Mouse (Mus musculus): ENCODE measurements at regions not wholly inside any gene's neighbourhood (a gene's known extent, or its start where the extent isn't known, plus 50 kb on each side); places are given as distances from the start of the nearest gene placed in this dataset.

DNA sequence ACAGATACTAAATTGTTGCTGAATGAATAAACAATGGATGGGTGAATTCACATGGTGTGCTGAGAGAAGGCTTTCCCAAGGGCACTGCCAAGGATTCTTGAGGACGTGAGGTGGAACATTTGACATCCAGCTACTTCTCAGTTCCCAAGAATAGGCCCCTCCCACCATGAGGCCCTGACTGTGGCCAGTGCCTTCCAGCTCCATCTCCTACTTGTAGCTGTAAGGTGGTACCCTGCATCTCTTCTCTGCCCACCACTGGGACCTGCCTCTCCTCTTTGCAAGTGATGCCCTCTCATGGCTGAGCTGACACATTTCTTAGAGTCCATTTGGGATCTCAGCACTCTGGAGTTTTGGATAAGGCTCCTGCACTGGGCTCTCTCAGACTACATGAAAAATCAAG is 56.3 kb upstream of the Gm11983 start:
- ATAC-seq (ENCODE audit: insufficient read depth, low FRiP score, low TSS enrichment), result no peak
- DNase-seq (ENCODE audit: low spot score), result no peak
- WGBS, result 78% methylated on average over 1 of the region's 1 CpGs
- H3K4me1 ChIP-seq (ENCODE audit: control insufficient read depth, insufficient read depth, low read length), result no peaks in the 10 kb centered on the region
- H3K9me3 ChIP-seq (ENCODE audit: control insufficient read depth, low read length), result no peaks in the 10 kb centered on the region
- H3K27me3 ChIP-seq (ENCODE audit: control insufficient read depth, insufficient read depth, low read length), result no peaks in the 10 kb centered on the region
- no peak overlapping the region for H3K4me3 ChIP-seq (ENCODE audit: low read depth, low read length)
- H3K9ac ChIP-seq (ENCODE audit: low read length), result no peak overlapping the region
- no peak overlapping the region for H3K27ac ChIP-seq (ENCODE audit: low read depth, low read length)
- no peak overlapping the region for H3K4me2 ChIP-seq (ENCODE audit: low read depth)
- H3K36me3 ChIP-seq (ENCODE audit: control insufficient read depth, insufficient read depth, low read length), result no peaks in the 10 kb centered on the region

DNA sequence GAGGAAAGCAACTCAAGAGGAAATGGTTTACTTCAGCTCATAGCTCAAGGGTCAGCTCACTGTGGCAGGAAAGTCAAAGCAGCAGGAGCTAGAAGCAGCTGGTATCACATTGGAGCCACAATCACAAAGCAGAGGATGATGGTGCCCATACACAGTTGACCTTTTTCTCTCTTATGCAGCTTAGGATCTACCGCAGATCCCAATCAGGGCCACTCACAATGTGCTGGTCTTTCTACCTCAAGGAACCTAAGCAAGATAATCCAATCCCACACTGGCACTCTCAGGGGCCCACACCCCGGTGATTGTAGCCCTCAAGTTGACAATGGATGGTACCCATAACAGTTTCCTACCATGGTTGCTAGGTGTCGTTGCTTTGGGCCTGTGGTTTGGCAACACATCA is 55.6 kb upstream of the Gm11983 start:
- ATAC-seq (ENCODE audit: insufficient read depth, low FRiP score, low TSS enrichment), result no peak
- WGBS, result 94% methylated on average over 3 of the region's 3 CpGs
- no peak for DNase-seq (ENCODE audit: low spot score)

GRCm38 (mm10) chr11:6890450-6890849 is 53.0 kb upstream of the Gm11983 start:
- H3K4me3 ChIP-seq (ENCODE audit: low read depth, low read length), result no peak overlapping the region
- no peak overlapping the region for H3K27ac ChIP-seq (ENCODE audit: low read depth, low read length)
- DNase-seq (ENCODE audit: low spot score), result no peak
- H3K4me1 ChIP-seq (ENCODE audit: control insufficient read depth, insufficient read depth, low read length), result no peaks in the 10 kb centered on the region
- H3K4me2 ChIP-seq (ENCODE audit: low read depth), result no peak overlapping the region
- H3K27me3 ChIP-seq (ENCODE audit: control insufficient read depth, insufficient read depth, low read length), result no peaks in the 10 kb centered on the region
- no peaks in the 10 kb centered on the region for H3K9me3 ChIP-seq (ENCODE audit: control insufficient read depth, low read length)
- 74% methylated on average over 5 of the region's 5 CpGs for WGBS
- ATAC-seq (ENCODE audit: insufficient read depth, low FRiP score, low TSS enrichment), result no peak
- no peak overlapping the region for H3K9ac ChIP-seq (ENCODE audit: low read length)
- H3K36me3 ChIP-seq (ENCODE audit: control insufficient read depth, insufficient read depth, low read length), result no peaks in the 10 kb centered on the region

More for the DNA sequence above, 55.6 kb upstream of the Gm11983 start:
- H3K36me3 ChIP-seq (ENCODE audit: control insufficient read depth, insufficient read depth, low read length), result no peaks in the 10 kb centered on the region
- no peak overlapping the region for H3K9ac ChIP-seq (ENCODE audit: low read length)
- H3K27ac ChIP-seq (ENCODE audit: low read depth, low read length), result no peak overlapping the region
- H3K27me3 ChIP-seq (ENCODE audit: control insufficient read depth, insufficient read depth, low read length), result no peaks in the 10 kb centered on the region
- H3K9me3 ChIP-seq (ENCODE audit: control insufficient read depth, low read length), result no peaks in the 10 kb centered on the region
- H3K4me1 ChIP-seq (ENCODE audit: control insufficient read depth, insufficient read depth, low read length), result no peaks in the 10 kb centered on the region
- H3K4me2 ChIP-seq (ENCODE audit: low read depth), result no peak overlapping the region
- H3K4me3 ChIP-seq (ENCODE audit: low read depth, low read length), result no peak overlapping the region

DNA sequence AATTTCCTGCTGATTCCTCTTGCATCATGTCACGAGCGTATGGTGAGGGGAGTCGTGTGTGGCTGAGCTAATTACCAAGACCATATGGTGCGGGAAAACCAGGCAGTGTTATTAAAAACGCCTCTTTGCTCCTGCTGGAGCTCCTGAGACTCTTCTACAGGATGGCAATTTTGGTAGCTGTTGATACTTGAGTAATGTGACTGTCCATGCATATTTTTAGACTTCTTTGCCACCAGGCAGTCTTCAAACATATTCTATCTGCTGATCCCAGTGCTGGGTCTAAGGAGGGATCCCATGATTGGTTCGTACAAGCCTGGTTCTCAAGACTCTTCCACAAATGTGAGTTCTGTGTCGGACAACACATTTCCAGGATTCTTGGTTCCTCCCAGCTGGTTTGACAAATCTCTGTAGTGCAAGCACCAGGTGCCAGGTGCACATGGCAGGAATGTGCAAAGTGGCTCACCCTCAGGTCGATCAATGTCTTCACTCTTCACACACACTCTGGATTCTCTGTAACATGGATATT is 52.3 kb upstream of the Gm11983 start:
- H3K9ac ChIP-seq (ENCODE audit: low read length), result no peak overlapping the region
- no peaks in the 10 kb centered on the region for H3K27me3 ChIP-seq (ENCODE audit: control insufficient read depth, insufficient read depth, low read length)
- 74% methylated on average over 8 of the region's 8 CpGs for WGBS
- H3K4me1 ChIP-seq (ENCODE audit: control insufficient read depth, insufficient read depth, low read length), result no peaks in the 10 kb centered on the region
- H3K4me3 ChIP-seq (ENCODE audit: low read depth, low read length), result no peak overlapping the region
- no peak overlapping the region for H3K27ac ChIP-seq (ENCODE audit: low read depth, low read length)
- H3K4me2 ChIP-seq (ENCODE audit: low read depth), result no peak overlapping the region
- DNase-seq (ENCODE audit: low spot score) (no peak), ATAC-seq (ENCODE audit: insufficient read depth, low FRiP score, low TSS enrichment) (no peak)
- no peaks in the 10 kb centered on the region for H3K36me3 ChIP-seq (ENCODE audit: control insufficient read depth, insufficient read depth, low read length)
- no peaks in the 10 kb centered on the region for H3K9me3 ChIP-seq (ENCODE audit: control insufficient read depth, low read length)

GRCm38 (mm10) chr11:6889120-6889519 is 51.7 kb upstream of the Gm11983 start:
- WGBS, result 82% methylated on average over 5 of the region's 5 CpGs

More at GRCm38 (mm10) chr11:6889120-6889519, 51.7 kb upstream of the Gm11983 start:
- no peak overlapping the region for H3K4me3 ChIP-seq (ENCODE audit: low read depth, low read length)
- H3K9me3 ChIP-seq (ENCODE audit: control insufficient read depth, low read length), result no peaks in the 10 kb centered on the region
- no peak overlapping the region for H3K9ac ChIP-seq (ENCODE audit: low read length)
- no peak overlapping the region for H3K4me2 ChIP-seq (ENCODE audit: low read depth)
- ATAC-seq (ENCODE audit: insufficient read depth, low FRiP score, low TSS enrichment) (no peak), DNase-seq (ENCODE audit: low spot score) (no peak)
- H3K27ac ChIP-seq (ENCODE audit: low read depth, low read length), result no peak overlapping the region
- no peaks in the 10 kb centered on the region for H3K4me1 ChIP-seq (ENCODE audit: control insufficient read depth, insufficient read depth, low read length)
- no peaks in the 10 kb centered on the region for H3K36me3 ChIP-seq (ENCODE audit: control insufficient read depth, insufficient read depth, low read length)
- no peaks in the 10 kb centered on the region for H3K27me3 ChIP-seq (ENCODE audit: control insufficient read depth, insufficient read depth, low read length)

All from neural tube, embryonic 11.5 days (tissue).